Mouse (Mus musculus) olfactory bulb, adult 2 months (tissue): ENCODE data around the gene Osgin1. TPM values are rescaled to one million over a fixed set of nuclear protein-coding genes. Genes with fewer than 3 reads are reported as not detected.

Experiments
- H3K27ac ChIP-seq: fragments of 200-500 bp; 2 replicates; pipeline ENCODE4 v1.5.1; 2012; ENCODE audit warnings: low read depth, low read length; ENCODE audit not compliant: insufficient read depth
- H3K4me1 ChIP-seq: fragments of 200-500 bp; 2 replicates; pipeline ENCODE4 v1.6.1; 2012; ENCODE audit warnings: low read length; ENCODE audit not compliant: control insufficient read depth, insufficient read depth
- H3K4me3 ChIP-seq: fragments of 200-500 bp; 2 replicates; pipeline ENCODE4 v1.5.1; 2012; ENCODE audit warnings: mild to moderate bottlenecking, low read depth, low read length, moderate library complexity; ENCODE audit not compliant: insufficient read depth
- CTCF ChIP-seq: fragments of 200-500 bp; IDR thresholded peaks from 2 replicates; pipeline ENCODE4 v1.5.1; 2012; ENCODE audit warnings: low read depth, mild to moderate bottlenecking, low read length, moderate library complexity; ENCODE audit not compliant: insufficient read depth
- POLR2A ChIP-seq: fragments of 200-500 bp; IDR thresholded peaks from 2 replicates; pipeline ENCODE4 v1.6.1; 2012; ENCODE audit warnings: mild to moderate bottlenecking, low read depth, low read length, moderate library complexity; ENCODE audit not compliant: insufficient read depth
- WGBS: fragments of 180-500 bp; shearing (Covaris S2); methylation state at CpG from one replicate; pipeline ENCODE4 v1.1.7; 2018; 5-methylcytosine and 5-hydroxymethylcytosine counted together
- polyA plus RNA-seq: library from polyadenylated mRNA; stranded (reverse); fragments of >200 nt; gene quantifications from 2 replicates; pipeline ENCODE4 v1.2.4, GENCODE M21; 2012; ENCODE audit warnings: low replicate concordance; ENCODE audit not compliant: missing spikeins, insufficient read depth, insufficient read length

The Osgin1 gene
- polyA plus RNA-seq, 1 experiment, result not detected

DNA sequence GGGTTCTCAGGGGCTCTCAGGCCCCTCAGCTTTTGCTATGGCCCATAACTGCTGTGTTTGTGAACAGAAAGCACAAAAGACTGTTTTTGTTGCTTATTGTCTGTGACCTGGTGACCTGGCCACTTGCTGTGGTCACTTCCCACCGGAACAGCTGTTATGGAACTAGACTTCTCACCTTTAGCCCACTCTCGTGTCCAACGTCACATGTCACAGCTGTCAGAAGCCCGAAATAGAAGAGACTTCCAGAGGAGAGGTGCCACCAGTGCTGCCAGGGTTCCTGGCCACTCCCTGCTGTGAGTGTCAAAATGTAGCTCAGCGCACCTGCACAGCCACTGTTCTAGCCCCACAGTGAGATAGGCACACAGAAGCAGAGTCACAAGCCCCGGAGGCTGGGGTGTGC, 34.7 kb upstream of the Osgin1 start:
- 72% methylated on average over 6 of the region's 6 CpGs for WGBS
- Histone ChIP-seq H3K4me1 (peaks cover 24% of the 10 kb centered on the region), H3K4me3 (no peak overlapping the region), H3K27ac (no peak overlapping the region)
- no peak for TF ChIP-seq POLR2A
- no peak for TF ChIP-seq CTCF

DNA sequence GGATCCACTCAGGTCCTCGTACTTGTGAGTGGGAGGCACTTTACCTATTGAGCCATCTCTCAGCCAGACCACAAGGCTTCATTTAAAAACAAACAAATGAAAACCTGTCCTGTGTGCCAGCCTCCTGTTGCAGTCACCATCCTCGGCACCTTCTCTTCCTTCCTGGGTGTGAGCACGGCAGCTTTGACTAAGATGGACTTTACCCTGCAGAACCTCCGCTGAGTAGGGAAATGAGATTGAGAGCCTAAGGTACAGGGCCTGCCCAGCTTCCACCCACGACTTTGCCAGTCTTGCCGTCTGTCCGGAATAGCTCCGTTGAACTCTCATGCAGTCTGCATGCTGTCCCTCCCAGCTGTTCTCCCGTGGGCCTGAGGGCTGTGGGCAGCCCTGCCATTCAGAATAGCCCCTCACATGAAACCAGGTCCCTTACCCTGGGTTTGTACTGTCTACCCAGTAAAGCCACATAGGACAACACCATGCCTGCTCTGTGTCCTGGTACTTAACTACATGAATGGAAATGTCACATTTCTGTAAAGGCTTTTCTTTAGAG, 33.7 kb upstream of the Osgin1 start:
- 72% methylated on average over 9 of the region's 9 CpGs for WGBS
- Histone ChIP-seq H3K4me3 (no peak overlapping the region), H3K27ac (no peak overlapping the region), H3K4me1 (peaks cover 24% of the 10 kb centered on the region)
- TF ChIP-seq POLR2A (no peak), CTCF (no peak)

- Histone ChIP-seq H3K4me1 (peaks cover 19% of the 10 kb centered on the region), H3K27ac (no peak overlapping the region), H3K4me3 (no peak overlapping the region)
- WGBS, result 93% methylated on average over 3 of the region's 3 CpGs
- TF ChIP-seq CTCF (no peak), POLR2A (no peak)
These were observed 33.0 kb upstream of the Osgin1 start for GRCm38 (mm10) chr8:119400904-119401303.

DNA sequence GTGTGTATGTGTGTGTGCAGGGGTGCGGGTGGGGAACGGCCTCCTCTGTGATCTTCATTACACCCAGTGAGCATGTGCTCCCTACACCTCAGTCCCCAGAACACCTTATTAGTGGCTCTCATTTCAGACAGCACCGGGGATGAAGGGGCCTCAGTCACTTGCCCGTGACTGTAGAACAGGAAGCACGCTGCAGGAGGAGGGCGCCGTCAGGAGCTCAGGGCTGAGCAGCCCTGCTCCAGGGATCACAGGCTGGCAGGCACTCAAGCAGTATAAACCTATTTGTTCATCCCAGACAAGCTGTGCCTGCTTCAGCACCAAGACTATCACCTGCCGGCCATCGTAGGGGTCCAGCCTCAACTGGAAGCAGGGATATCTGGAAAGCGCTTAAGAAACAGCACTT, 30.0 kb upstream of the Osgin1 start:
- TF ChIP-seq CTCF, result no peak
- no peak for TF ChIP-seq POLR2A
- H3K27ac ChIP-seq, result no peak overlapping the region
- H3K4me1 ChIP-seq, result peaks cover 8% of the 10 kb centered on the region
- H3K4me3 ChIP-seq, result no peak overlapping the region
- 76% methylated on average over 10 of the region's 10 CpGs for WGBS

DNA sequence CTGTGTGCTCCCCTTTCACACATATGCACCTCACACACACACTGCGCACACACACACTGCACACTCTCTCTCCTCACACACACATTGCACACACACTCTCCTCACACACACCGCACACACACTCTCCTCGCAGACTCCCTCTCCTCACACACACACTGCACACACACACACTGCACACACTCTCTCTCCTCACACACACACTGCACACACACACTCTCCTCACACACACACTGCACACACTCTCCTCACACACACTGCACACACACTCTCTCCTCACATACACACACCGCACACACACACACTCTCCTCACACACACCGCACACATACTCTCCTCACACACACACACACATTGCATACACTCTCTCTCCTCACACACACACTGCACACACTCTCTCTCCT, 29.3 kb upstream of the Osgin1 start:
- Histone ChIP-seq H3K27ac (no peak overlapping the region), H3K4me1 (0 out of 2 replicates have a peak, but pooled peaks cover 3% of the 10 kb centered on the region), H3K4me3 (no peak overlapping the region)
- TF ChIP-seq CTCF (no peak), POLR2A (no peak)
- 91% methylated on average over 5 of the region's 5 CpGs for WGBS

DNA sequence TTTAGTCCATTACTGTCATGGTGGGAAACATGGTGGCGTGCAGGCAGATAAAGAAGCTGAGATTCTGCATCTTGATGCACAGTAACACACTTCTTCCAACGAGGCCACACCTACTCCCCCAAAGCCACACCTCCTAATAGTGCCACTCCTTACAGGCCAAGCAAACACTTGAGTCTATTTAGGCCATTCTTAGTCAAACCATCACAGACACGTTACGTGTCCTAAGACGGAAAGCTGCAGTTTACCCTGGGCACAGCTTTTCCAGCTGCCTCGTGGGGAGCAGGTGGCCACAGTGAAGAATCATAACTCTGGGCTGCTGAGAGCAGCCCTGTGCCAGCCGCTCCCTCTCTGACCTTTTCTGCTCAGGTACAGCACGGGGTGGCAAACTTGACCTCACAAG, 25.6 kb upstream of the Osgin1 start:
- 89% methylated on average over 8 of the region's 8 CpGs for WGBS
- TF ChIP-seq POLR2A, result no peak
- H3K27ac ChIP-seq, result no peak overlapping the region

GRCm38 (mm10) chr8:119412037-119412734, 21.7 kb upstream of the Osgin1 start:
- no peak overlapping the region for H3K27ac ChIP-seq
- H3K4me3 ChIP-seq, result no peak overlapping the region
- peaks cover 16% of the 10 kb centered on the region for H3K4me1 ChIP-seq
- 63% methylated on average over 10 of the region's 10 CpGs for WGBS
- TF ChIP-seq CTCF (no peak), POLR2A (no peak)

More for the DNA sequence above, 25.6 kb upstream of the Osgin1 start:
- no peak overlapping the region for H3K4me3 ChIP-seq
- peaks cover 4% of the 10 kb centered on the region for H3K4me1 ChIP-seq

- H3K4me1 ChIP-seq, result peaks cover 16% of the 10 kb centered on the region
- 11% methylated on average over 18 of the region's 18 CpGs for WGBS
- peak overlapping the region; percentile 27; the same call in 1 of the 2 replicates for H3K4me3 ChIP-seq
- TF ChIP-seq POLR2A (no peak), CTCF (peak; percentile 79)
- H3K27ac ChIP-seq, result peak overlapping the region; percentile 2; the same call in 1 of the 2 replicates
These were observed 21.0 kb upstream of the Osgin1 start for GRCm38 (mm10) chr8:119412735-119413498.

- Histone ChIP-seq H3K4me1 (peaks cover 16% of the 10 kb centered on the region), H3K4me3 (no peak overlapping the region), H3K27ac (no peak overlapping the region)
- TF ChIP-seq CTCF (no peak), POLR2A (no peak)
- 86% methylated on average over 10 of the region's 10 CpGs for WGBS
These were observed 20.3 kb upstream of the Osgin1 start for GRCm38 (mm10) chr8:119413605-119414004.
